Mouse (Mus musculus) kidney, adult 2 months (tissue): Measurements from ENCODE around the gene Fam53b.

Experiments
- CTCF ChIP-seq: fragments of 200-500 bp; conservative IDR thresholded peaks from 2 replicates; pipeline ENCODE4 v1.5.1; 2011; ENCODE audit warnings: low read depth, mild to moderate bottlenecking, control low read depth, low read length, moderate library complexity, mixed read lengths; ENCODE audit not compliant: insufficient read depth, insufficient read length
- POLR2A ChIP-seq: fragments of 200-500 bp; IDR thresholded peaks from one replicate; pipeline ENCODE4 v1.6.1; 2011; ENCODE audit warnings: low read depth, low read length, control low read depth

- TF ChIP-seq POLR2A (no peak), CTCF (no peak)
Measured at GRCm38 (mm10) chr7:132681296-132681695, 132.4 kb downstream of the Fam53b start.
